In the genomic region with DNA sequence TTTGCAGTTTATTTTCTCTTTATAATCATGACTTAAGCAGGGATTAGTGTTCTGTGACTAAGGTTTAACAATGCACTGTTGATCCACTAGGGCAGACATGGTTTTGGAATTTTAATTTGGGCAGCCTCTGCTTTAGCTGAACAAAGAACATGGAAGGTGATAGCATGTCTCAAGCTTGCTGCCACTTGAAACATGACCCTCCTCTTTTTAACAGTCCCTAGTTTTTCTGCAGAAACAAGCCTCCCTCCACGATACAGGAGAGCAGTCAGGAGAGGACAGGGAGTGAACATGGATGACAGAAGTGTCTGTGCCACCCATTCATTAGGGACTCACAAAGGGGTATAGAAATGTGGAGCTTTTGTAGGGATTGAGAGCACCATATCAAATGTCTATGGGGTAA, we compare ENCODE assay signal across 23 mouse cellular contexts. TPM values are rescaled to one million over a fixed set of nuclear protein-coding genes. Genes with fewer than 3 reads are reported as not detected.
DNase-seq lines count a peak whose midpoint lies in the region; ATAC-seq lines count a peak whose summit lies in the region.
"Had no signal": no experiment of that assay in that cellular context is flagged by ENCODE, and none has a peak within 500 bp of the region (broad histone marks: within the 10 kb centered on the region; RNA-seq: fewer than 3 reads in every experiment).

No protein-coding gene starts in this region.

- no peak overlapping the region for H3K4me2 ChIP-seq in kidney, embryonic 14.5 days (replicated peaks; ENCODE audit: low read depth, low read length)
- no peak overlapping the region for H3K4me2 ChIP-seq in neural tube, embryonic 12.5 days (replicated peaks)
- H3K4me2 ChIP-seq in neural tube, embryonic 15.5 days, result no peak overlapping the region
- H3K4me2 ChIP-seq in embryonic facial prominence, embryonic 13.5 days, result no peak overlapping the region
- H3K4me2 ChIP-seq: heart, embryonic 11.5 days had no signal

- ATAC-seq in kidney, embryonic 14.5 days (ENCODE audit: low FRiP score, low TSS enrichment), result peak; percentile 83
- 0 out of 2 replicates have a peak, but pooled peaks have one; percentile 29 for ATAC-seq in neural tube, embryonic 12.5 days (ENCODE audit: low FRiP score, low read depth)
- ATAC-seq in neural tube, embryonic 15.5 days (ENCODE audit: low FRiP score), result no peak
- peak; percentile 48; the same call in 1 of the 2 replicates for ATAC-seq in embryonic facial prominence, embryonic 13.5 days (ENCODE audit: insufficient number of reproducible peaks, insufficient read depth, low FRiP score, low TSS enrichment, low read depth)
- ATAC-seq: CD4-positive, CD25-positive, alpha-beta regulatory T cell, adult 4 months had no signal

- WGBS in kidney, embryonic 14.5 days, result 45% methylated on average over 1 of the region's 1 CpGs
- WGBS in neural tube, embryonic 12.5 days, result 30% methylated on average over 1 of the region's 1 CpGs
- 18% methylated on average over 1 of the region's 1 CpGs for WGBS in neural tube, embryonic 15.5 days
- WGBS in embryonic facial prominence, embryonic 13.5 days, result 29% methylated on average over 1 of the region's 1 CpGs

- no peak for DNase-seq in kidney, postnatal 25 days
- no peak for DNase-seq in left cerebral cortex, adult 8-10 months (ENCODE audit: low spot score in 2 of 2)
- DNase-seq in frontal cortex, postnatal 36 days (ENCODE audit: low spot score in 2 of 2), result no peak
- DNase-seq: adrenal gland, postnatal 25 days; cerebellum, adult 9-10 months; gastrocnemius, postnatal 36 days; kidney, postnatal 4 days; layer of hippocampus, postnatal 36 days; left cerebral cortex, postnatal 4 days; lung, postnatal 14 days; right cerebral cortex, adult 18-20 months; thymus, postnatal 25 days had no signal

- H3K4me3 ChIP-seq in kidney, embryonic 14.5 days (ENCODE audit: low read length), result no peak overlapping the region
- H3K4me3 ChIP-seq in neural tube, embryonic 12.5 days, result no peak overlapping the region
- H3K4me3 ChIP-seq in neural tube, embryonic 15.5 days (replicated peaks), result no peak overlapping the region
- H3K4me3 ChIP-seq in embryonic facial prominence, embryonic 13.5 days, result no peak overlapping the region

- H3K9ac ChIP-seq in kidney, embryonic 14.5 days (ENCODE audit: low read depth, low read length), result no peak overlapping the region
- H3K9ac ChIP-seq in neural tube, embryonic 12.5 days, result no peak overlapping the region
- H3K9ac ChIP-seq in neural tube, embryonic 15.5 days (replicated peaks), result no peak overlapping the region
- H3K9ac ChIP-seq in embryonic facial prominence, embryonic 13.5 days, result no peak overlapping the region

- no peak overlapping the region for H3K27ac ChIP-seq in kidney, embryonic 14.5 days (ENCODE audit: low read depth, low read length)
- H3K27ac ChIP-seq in neural tube, embryonic 12.5 days, result no peak overlapping the region
- H3K27ac ChIP-seq in neural tube, embryonic 15.5 days (replicated peaks), result no peak overlapping the region
- no peak overlapping the region for H3K27ac ChIP-seq in embryonic facial prominence, embryonic 13.5 days

- H3K4me1 ChIP-seq in kidney, embryonic 14.5 days (ENCODE audit: control insufficient read depth, insufficient read depth, low read length), result no peaks in the 10 kb centered on the region
- no peaks in the 10 kb centered on the region for H3K4me1 ChIP-seq in neural tube, embryonic 12.5 days
- H3K4me1 ChIP-seq in neural tube, embryonic 15.5 days, result no peaks in the 10 kb centered on the region
- H3K4me1 ChIP-seq in embryonic facial prominence, embryonic 13.5 days, result peaks cover 6% of the 10 kb centered on the region; the same call in 1 of the 2 replicates

- H3K27me3 ChIP-seq in kidney, embryonic 14.5 days (ENCODE audit: control insufficient read depth, insufficient read depth, low read length), result no peaks in the 10 kb centered on the region
- 0 out of 2 replicates have a peak, but pooled peaks cover 3% of the 10 kb centered on the region for H3K27me3 ChIP-seq in neural tube, embryonic 12.5 days (replicated peaks)
- H3K27me3 ChIP-seq in neural tube, embryonic 15.5 days (replicated peaks), result 0 out of 2 replicates have a peak, but pooled peaks cover 5% of the 10 kb centered on the region
- peaks cover 20% of the 10 kb centered on the region; the same call in 1 of the 2 replicates for H3K27me3 ChIP-seq in embryonic facial prominence, embryonic 13.5 days

- no peaks in the 10 kb centered on the region for H3K36me3 ChIP-seq in kidney, embryonic 14.5 days (ENCODE audit: control insufficient read depth, insufficient read depth, low read length)
- no peaks in the 10 kb centered on the region for H3K36me3 ChIP-seq in neural tube, embryonic 12.5 days
- H3K36me3 ChIP-seq in neural tube, embryonic 15.5 days, result no peaks in the 10 kb centered on the region
- H3K36me3 ChIP-seq in embryonic facial prominence, embryonic 13.5 days, result no peaks in the 10 kb centered on the region

- H3K9me3 ChIP-seq in kidney, embryonic 14.5 days (ENCODE audit: control insufficient read depth, low read length), result no peaks in the 10 kb centered on the region
- H3K9me3 ChIP-seq in neural tube, embryonic 12.5 days, result no peaks in the 10 kb centered on the region
- H3K9me3 ChIP-seq in neural tube, embryonic 15.5 days (replicated peaks), result no peaks in the 10 kb centered on the region
- no peaks in the 10 kb centered on the region for H3K9me3 ChIP-seq in embryonic facial prominence, embryonic 13.5 days

RNA-seq across cellular contexts. Expression of gene 4933400A11Rik, which starts 13.4 kb away (rescaled TPM):
- polyA plus RNA-seq in kidney, embryonic 14.5 days (2014; fragmentation: Nextera tagmentation; extraction: Ambion mirVana), result not detected in 2 replicates
- not detected in 2 replicates for polyA plus RNA-seq in neural tube, embryonic 12.5 days (2016; fragmentation: Nextera tagmentation; extraction: Ambion mirVana)
- not detected in 2 replicates for polyA plus RNA-seq in neural tube, embryonic 15.5 days (2015; fragmentation: Nextera tagmentation; extraction: Ambion mirVana)
- 0.39 and 0.51 TPM in 2 replicates for polyA plus RNA-seq in embryonic facial prominence, embryonic 13.5 days (2015; fragmentation: Nextera tagmentation; extraction: Ambion mirVana)
- total RNA-seq in left cerebral cortex, adult 8-10 months (2022), result not detected
- total RNA-seq: adrenal gland, postnatal 25 days; gastrocnemius, postnatal 36 days; heart, postnatal 25 days; layer of hippocampus, postnatal 36 days; left cerebral cortex, postnatal 4 days; MEL had no signal
- polyA plus RNA-seq: CD4-positive, CD25-positive, alpha-beta regulatory T cell, adult 4 months; liver, embryonic 16.5 days; neural tube, embryonic 14.5 days; spleen, adult 2 months had no signal
